Mouse (Mus musculus): ENCODE measurements around the gene Kcnj2. TPM values are rescaled to one million over a fixed set of nuclear protein-coding genes. Genes with fewer than 3 reads are reported as not detected.
A peak's percentile ranks its signal among the peaks of the same experiment; 100 is the strongest.

Kcnj2 gene
- polyA plus RNA-seq, 1 experiment from 2014 or later = 1.4 TPM

GRCm38 (mm10) chr11:111078107-111078506, 12.1 kb downstream of the Kcnj2 start:
- no peak overlapping the region for H3K9ac ChIP-seq (ENCODE audit: low read depth, low read length)
- H3K36me3 ChIP-seq (ENCODE audit: control insufficient read depth, insufficient read depth, low read length) = no peaks in the 10 kb centered on the region
- 84% methylated on average over 11 of the region's 11 CpGs for whole genome bisulfite sequencing
- no peak overlapping the region for H3K4me2 ChIP-seq (ENCODE audit: low read depth, low read length)
- no peak for DNase-seq (ENCODE audit: low spot score)
- H3K27me3 ChIP-seq (replicated peaks; ENCODE audit: control insufficient read depth, insufficient read depth, low read length) = no peaks in the 10 kb centered on the region
- no peaks in the 10 kb centered on the region for H3K9me3 ChIP-seq (ENCODE audit: control insufficient read depth, low read length)
- H3K27ac ChIP-seq (replicated peaks; ENCODE audit: low read depth, low read length) = no peak overlapping the region
- H3K4me1 ChIP-seq (ENCODE audit: control insufficient read depth, insufficient read depth, low read length) = no peaks in the 10 kb centered on the region
- no peak for ATAC-seq (ENCODE audit: low read depth)
- H3K4me3 ChIP-seq (ENCODE audit: low read depth, low read length) = no peak overlapping the region

- 75% methylated on average over 2 of the region's 2 CpGs for WGBS
Observed at GRCm38 (mm10) chr11:111083009-111083408, 17.0 kb downstream of the Kcnj2 start.

GRCm38 (mm10) chr11:111086933-111087332, 21.0 kb downstream of the Kcnj2 start:
- H3K27ac ChIP-seq (replicated peaks; ENCODE audit: low read depth, low read length) = no peak overlapping the region
- no peak overlapping the region for H3K4me2 ChIP-seq (ENCODE audit: low read depth, low read length)
- no peaks in the 10 kb centered on the region for H3K9me3 ChIP-seq (ENCODE audit: control insufficient read depth, low read length)
- H3K27me3 ChIP-seq (replicated peaks; ENCODE audit: control insufficient read depth, insufficient read depth, low read length) = no peaks in the 10 kb centered on the region
- no peak for DNase-seq (ENCODE audit: low spot score)
- no peaks in the 10 kb centered on the region for H3K4me1 ChIP-seq (ENCODE audit: control insufficient read depth, insufficient read depth, low read length)
- H3K4me3 ChIP-seq (ENCODE audit: low read depth, low read length) = no peak overlapping the region
- ATAC-seq (ENCODE audit: low read depth) = no peak; the same call in 1 of the 2 replicates
- 56% methylated on average over 6 of the region's 6 CpGs for WGBS
- H3K9ac ChIP-seq (ENCODE audit: low read depth, low read length) = no peak overlapping the region
- no peaks in the 10 kb centered on the region for H3K36me3 ChIP-seq (ENCODE audit: control insufficient read depth, insufficient read depth, low read length)

More at GRCm38 (mm10) chr11:111083009-111083408, 17.0 kb downstream of the Kcnj2 start:
- no peak overlapping the region for H3K9ac ChIP-seq (ENCODE audit: low read depth, low read length)
- no peaks in the 10 kb centered on the region for H3K4me1 ChIP-seq (ENCODE audit: control insufficient read depth, insufficient read depth, low read length)
- no peak overlapping the region for H3K4me3 ChIP-seq (ENCODE audit: low read depth, low read length)
- no peaks in the 10 kb centered on the region for H3K9me3 ChIP-seq (ENCODE audit: control insufficient read depth, low read length)
- DNase-seq (ENCODE audit: low spot score) (no peak), ATAC-seq (ENCODE audit: low read depth) (no peak)
- no peaks in the 10 kb centered on the region for H3K27me3 ChIP-seq (replicated peaks; ENCODE audit: control insufficient read depth, insufficient read depth, low read length)
- H3K4me2 ChIP-seq (ENCODE audit: low read depth, low read length) = no peak overlapping the region
- H3K36me3 ChIP-seq (ENCODE audit: control insufficient read depth, insufficient read depth, low read length) = no peaks in the 10 kb centered on the region
- H3K27ac ChIP-seq (replicated peaks; ENCODE audit: low read depth, low read length) = no peak overlapping the region

GRCm38 (mm10) chr11:111088226-111088625, 22.3 kb downstream of the Kcnj2 start:
- no peaks in the 10 kb centered on the region for H3K27me3 ChIP-seq (replicated peaks; ENCODE audit: control insufficient read depth, insufficient read depth, low read length)
- DNase-seq (ENCODE audit: low spot score) = no peak
- no peaks in the 10 kb centered on the region for H3K9me3 ChIP-seq (ENCODE audit: control insufficient read depth, low read length)
- H3K36me3 ChIP-seq (ENCODE audit: control insufficient read depth, insufficient read depth, low read length) = no peaks in the 10 kb centered on the region
- no peak overlapping the region for H3K9ac ChIP-seq (ENCODE audit: low read depth, low read length)
- H3K4me3 ChIP-seq (ENCODE audit: low read depth, low read length) = no peak overlapping the region
- no peaks in the 10 kb centered on the region for H3K4me1 ChIP-seq (ENCODE audit: control insufficient read depth, insufficient read depth, low read length)
- H3K27ac ChIP-seq (replicated peaks; ENCODE audit: low read depth, low read length) = no peak overlapping the region
- no peak overlapping the region for H3K4me2 ChIP-seq (ENCODE audit: low read depth, low read length)
- no peak for ATAC-seq (ENCODE audit: low read depth)

GRCm38 (mm10) chr11:111088812-111089211, 22.8 kb downstream of the Kcnj2 start:
- Histone ChIP-seq H3K4me2 (ENCODE audit: low read depth, low read length) (no peak overlapping the region), H3K4me3 (ENCODE audit: low read depth, low read length) (no peak overlapping the region), H3K36me3 (ENCODE audit: control insufficient read depth, insufficient read depth, low read length) (no peaks in the 10 kb centered on the region), H3K27ac (replicated peaks; ENCODE audit: low read depth, low read length) (no peak overlapping the region), H3K4me1 (ENCODE audit: control insufficient read depth, insufficient read depth, low read length) (no peaks in the 10 kb centered on the region), H3K27me3 (replicated peaks; ENCODE audit: control insufficient read depth, insufficient read depth, low read length) (no peaks in the 10 kb centered on the region), H3K9ac (ENCODE audit: low read depth, low read length) (no peak overlapping the region), H3K9me3 (ENCODE audit: control insufficient read depth, low read length) (no peaks in the 10 kb centered on the region)
- 29% methylated on average over 3 of the region's 3 CpGs for WGBS
- DNase-seq (ENCODE audit: low spot score) (no peak), ATAC-seq (ENCODE audit: low read depth) (no peak)

- DNase-seq (ENCODE audit: low spot score) (no peak), ATAC-seq (ENCODE audit: low read depth) (no peak)
- WGBS = 71% methylated on average over 6 of the region's 6 CpGs
- no peak overlapping the region for H3K27ac ChIP-seq (replicated peaks; ENCODE audit: low read depth, low read length)
- H3K27me3 ChIP-seq (replicated peaks; ENCODE audit: control insufficient read depth, insufficient read depth, low read length) = no peaks in the 10 kb centered on the region
- no peak overlapping the region for H3K4me2 ChIP-seq (ENCODE audit: low read depth, low read length)
- no peaks in the 10 kb centered on the region for H3K9me3 ChIP-seq (ENCODE audit: control insufficient read depth, low read length)
- no peaks in the 10 kb centered on the region for H3K36me3 ChIP-seq (ENCODE audit: control insufficient read depth, insufficient read depth, low read length)
- no peak overlapping the region for H3K4me3 ChIP-seq (ENCODE audit: low read depth, low read length)
- no peak overlapping the region for H3K9ac ChIP-seq (ENCODE audit: low read depth, low read length)
- no peaks in the 10 kb centered on the region for H3K4me1 ChIP-seq (ENCODE audit: control insufficient read depth, insufficient read depth, low read length)
Observed at GRCm38 (mm10) chr11:111091117-111091516, 25.2 kb downstream of the Kcnj2 start.

- H3K4me2 ChIP-seq (ENCODE audit: low read depth, low read length) = no peak overlapping the region
Observed at GRCm38 (mm10) chr11:111092967-111093366, 27.0 kb downstream of the Kcnj2 start.

GRCm38 (mm10) chr11:111096612-111097011, 30.6 kb downstream of the Kcnj2 start:
- Histone ChIP-seq H3K9me3 (ENCODE audit: control insufficient read depth, low read length) (no peaks in the 10 kb centered on the region), H3K4me2 (ENCODE audit: low read depth, low read length) (no peak overlapping the region), H3K9ac (ENCODE audit: low read depth, low read length) (no peak overlapping the region), H3K27ac (replicated peaks; ENCODE audit: low read depth, low read length) (no peak overlapping the region), H3K36me3 (ENCODE audit: control insufficient read depth, insufficient read depth, low read length) (no peaks in the 10 kb centered on the region), H3K4me3 (ENCODE audit: low read depth, low read length) (no peak overlapping the region), H3K4me1 (ENCODE audit: control insufficient read depth, insufficient read depth, low read length) (no peaks in the 10 kb centered on the region), H3K27me3 (replicated peaks; ENCODE audit: control insufficient read depth, insufficient read depth, low read length) (no peaks in the 10 kb centered on the region)
- WGBS = 89% methylated on average over 5 of the region's 5 CpGs
- DNase-seq (ENCODE audit: low spot score) (peak; percentile 16), ATAC-seq (ENCODE audit: low read depth) (no peak)

More at GRCm38 (mm10) chr11:111092967-111093366, 27.0 kb downstream of the Kcnj2 start:
- H3K4me1 ChIP-seq (ENCODE audit: control insufficient read depth, insufficient read depth, low read length) = no peaks in the 10 kb centered on the region
- no peaks in the 10 kb centered on the region for H3K9me3 ChIP-seq (ENCODE audit: control insufficient read depth, low read length)
- no peak overlapping the region for H3K9ac ChIP-seq (ENCODE audit: low read depth, low read length)
- ATAC-seq (ENCODE audit: low read depth) (no peak), DNase-seq (ENCODE audit: low spot score) (no peak)
- H3K4me3 ChIP-seq (ENCODE audit: low read depth, low read length) = no peak overlapping the region
- H3K27ac ChIP-seq (replicated peaks; ENCODE audit: low read depth, low read length) = no peak overlapping the region
- no peaks in the 10 kb centered on the region for H3K36me3 ChIP-seq (ENCODE audit: control insufficient read depth, insufficient read depth, low read length)
- 89% methylated on average over 2 of the region's 2 CpGs for WGBS
- H3K27me3 ChIP-seq (replicated peaks; ENCODE audit: control insufficient read depth, insufficient read depth, low read length) = no peaks in the 10 kb centered on the region

GRCm38 (mm10) chr11:111100131-111100530, 34.2 kb downstream of the Kcnj2 start:
- Histone ChIP-seq H3K4me3 (ENCODE audit: low read depth, low read length) (no peak overlapping the region), H3K27me3 (replicated peaks; ENCODE audit: control insufficient read depth, insufficient read depth, low read length) (no peaks in the 10 kb centered on the region), H3K36me3 (ENCODE audit: control insufficient read depth, insufficient read depth, low read length) (no peaks in the 10 kb centered on the region), H3K9ac (ENCODE audit: low read depth, low read length) (no peak overlapping the region), H3K27ac (replicated peaks; ENCODE audit: low read depth, low read length) (no peak overlapping the region), H3K9me3 (ENCODE audit: control insufficient read depth, low read length) (no peaks in the 10 kb centered on the region), H3K4me1 (ENCODE audit: control insufficient read depth, insufficient read depth, low read length) (no peaks in the 10 kb centered on the region), H3K4me2 (ENCODE audit: low read depth, low read length) (no peak overlapping the region)
- ATAC-seq (ENCODE audit: low read depth) (no peak), DNase-seq (ENCODE audit: low spot score) (no peak)
- 90% methylated on average over 2 of the region's 2 CpGs for WGBS

Measured in embryonic facial prominence, embryonic 14.5 days (tissue).